17 mouse cellular contexts compared by ENCODE assay signal in the genomic region with DNA sequence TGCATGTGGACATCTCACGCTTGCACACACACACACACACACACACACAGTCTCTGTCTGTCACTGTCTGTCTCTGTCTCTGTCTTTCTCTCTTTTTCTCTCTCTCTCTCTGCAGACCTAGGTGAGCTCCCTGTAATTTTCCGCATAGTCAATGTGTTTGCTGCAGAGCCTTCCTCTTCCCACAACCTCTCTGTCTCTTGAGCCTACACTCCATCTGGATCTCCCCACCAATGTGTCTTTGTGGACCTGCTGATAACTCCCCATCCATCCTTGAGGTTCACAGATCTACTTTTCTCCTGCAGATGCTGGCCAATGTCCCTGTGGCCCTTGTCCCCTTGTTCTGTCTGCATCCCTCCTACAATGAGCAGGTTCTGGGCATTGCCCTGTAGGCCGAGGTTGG.
DNase-seq lines count a peak whose midpoint lies in the region; ATAC-seq and TF ChIP-seq lines count a peak whose summit lies in the region.
"Had no signal": no experiment of that assay in that cellular context is flagged by ENCODE, and none has a peak within 500 bp of the region (broad histone marks: within the 10 kb centered on the region; RNA-seq: fewer than 3 reads in every experiment).

No protein-coding gene starts in this region.

- TF ChIP-seq POLR2A in limb, embryonic 14.5 days (IDR thresholded peaks at IDR 0.05; ENCODE audit: borderline replicate concordance, extremely low read depth, insufficient read depth, insufficient read length): no peak

- ATAC-seq in kidney, embryonic 15.5 days (replicated peaks; ENCODE audit: low FRiP score): no peak
- ATAC-seq in embryonic facial prominence, embryonic 11.5 days (replicated peaks; ENCODE audit: insufficient number of reproducible peaks, low FRiP score, low TSS enrichment, low read depth): no peak
- ATAC-seq in embryonic facial prominence, embryonic 14.5 days (ENCODE audit: low read depth): no peak
- ATAC-seq in limb, embryonic 14.5 days (ENCODE audit: low FRiP score, low read depth): no peak
- ATAC-seq in megakaryocyte-erythroid progenitor cell, adult 5-6 weeks (replicated peaks; ENCODE audit: low FRiP score, low TSS enrichment, poor library complexity, severe bottlenecking): no peak
- ATAC-seq: forebrain, embryonic 15.5 days had no signal

- H3K27me3 ChIP-seq in kidney, embryonic 15.5 days: no peaks in the 10 kb centered on the region
- no peaks in the 10 kb centered on the region for H3K27me3 ChIP-seq in embryonic facial prominence, embryonic 11.5 days (ENCODE audit: control insufficient read depth, insufficient read depth, low read length)
- H3K27me3 ChIP-seq in embryonic facial prominence, embryonic 14.5 days (replicated peaks; ENCODE audit: control insufficient read depth, insufficient read depth, low read length): no peaks in the 10 kb centered on the region
- no peaks in the 10 kb centered on the region for H3K27me3 ChIP-seq in limb, embryonic 14.5 days (ENCODE audit: control insufficient read depth, insufficient read depth, low read length)
- H3K27me3 ChIP-seq: forebrain, embryonic 15.5 days; hindbrain, embryonic 15.5 days had no signal

- H3K9ac ChIP-seq in kidney, embryonic 15.5 days: no peak overlapping the region
- no peak overlapping the region for H3K9ac ChIP-seq in embryonic facial prominence, embryonic 11.5 days (replicated peaks; ENCODE audit: low read length)
- H3K9ac ChIP-seq in embryonic facial prominence, embryonic 14.5 days (ENCODE audit: low read depth, low read length): no peak overlapping the region
- no peak overlapping the region for H3K9ac ChIP-seq in limb, embryonic 14.5 days (ENCODE audit: low read depth, low read length, severe bottlenecking)
- H3K9ac ChIP-seq: forebrain, embryonic 15.5 days; hindbrain, embryonic 15.5 days; liver, embryonic 14.5 days had no signal

- 93% methylated on average over 3 of the region's 3 CpGs for WGBS in kidney, embryonic 15.5 days
- WGBS in embryonic facial prominence, embryonic 11.5 days: 87% methylated on average over 3 of the region's 3 CpGs
- WGBS in embryonic facial prominence, embryonic 14.5 days: 78% methylated on average over 3 of the region's 3 CpGs
- 93% methylated on average over 3 of the region's 3 CpGs for WGBS in limb, embryonic 14.5 days

- H3K4me2 ChIP-seq in kidney, embryonic 15.5 days: no peak overlapping the region
- no peak overlapping the region for H3K4me2 ChIP-seq in embryonic facial prominence, embryonic 11.5 days (ENCODE audit: low read depth, low read length)
- H3K4me2 ChIP-seq in embryonic facial prominence, embryonic 14.5 days (ENCODE audit: low read depth, low read length): no peak overlapping the region
- H3K4me2 ChIP-seq in limb, embryonic 14.5 days (replicated peaks; ENCODE audit: low read depth, low read length, severe bottlenecking): no peak overlapping the region
- H3K4me2 ChIP-seq: forebrain, embryonic 15.5 days; hindbrain, embryonic 15.5 days had no signal

- H3K9me3 ChIP-seq in kidney, embryonic 15.5 days (replicated peaks): 0 out of 2 replicates have a peak, but pooled peaks cover 4% of the 10 kb centered on the region
- no peaks in the 10 kb centered on the region for H3K9me3 ChIP-seq in embryonic facial prominence, embryonic 11.5 days (replicated peaks; ENCODE audit: control insufficient read depth, low read length)
- peaks cover 12% of the 10 kb centered on the region for H3K9me3 ChIP-seq in embryonic facial prominence, embryonic 14.5 days (ENCODE audit: control insufficient read depth, low read length)
- H3K9me3 ChIP-seq in limb, embryonic 14.5 days (ENCODE audit: control insufficient read depth, low read length): 0 out of 2 replicates have a peak, but pooled peaks cover 6% of the 10 kb centered on the region
- H3K9me3 ChIP-seq: forebrain, embryonic 15.5 days; hindbrain, embryonic 15.5 days had no signal

- intact Hi-C loops in gastrocnemius, postnatal 36 days (cut with DNase I): no loop called here

- 0 out of 2 replicates have a peak, but pooled peaks cover 4% of the 10 kb centered on the region for H3K36me3 ChIP-seq in kidney, embryonic 15.5 days
- H3K36me3 ChIP-seq in embryonic facial prominence, embryonic 11.5 days (replicated peaks; ENCODE audit: control insufficient read depth, insufficient read depth, low read depth, low read length): no peaks in the 10 kb centered on the region
- no peaks in the 10 kb centered on the region for H3K36me3 ChIP-seq in embryonic facial prominence, embryonic 14.5 days (ENCODE audit: control insufficient read depth, insufficient read depth, low read length)
- H3K36me3 ChIP-seq in limb, embryonic 14.5 days (ENCODE audit: control insufficient read depth, insufficient read depth, low read length): no peaks in the 10 kb centered on the region
- H3K36me3 ChIP-seq: forebrain, embryonic 15.5 days; hindbrain, embryonic 15.5 days had no signal

- H3K4me3 ChIP-seq in kidney, embryonic 15.5 days (replicated peaks): no peak overlapping the region
- no peak overlapping the region for H3K4me3 ChIP-seq in embryonic facial prominence, embryonic 11.5 days (ENCODE audit: low read depth, low read length)
- no peak overlapping the region for H3K4me3 ChIP-seq in embryonic facial prominence, embryonic 14.5 days (ENCODE audit: low read depth, low read length)
- H3K4me3 ChIP-seq in limb, embryonic 14.5 days (replicated peaks; ENCODE audit: low read length): no peak overlapping the region
- H3K4me3 ChIP-seq: forebrain, embryonic 15.5 days; hindbrain, embryonic 15.5 days had no signal

- no peak for DNase-seq in kidney, adult 8-10 months
- no peak for DNase-seq in embryonic facial prominence, embryonic 11.5 days (ENCODE audit: low spot score)
- no peak for DNase-seq in embryonic facial prominence, embryonic 14.5 days (ENCODE audit: low spot score)
- DNase-seq in limb, embryonic 14.5 days (ENCODE audit: low spot score): no peak
- DNase-seq in gastrocnemius, postnatal 36 days: no peak
- DNase-seq: adrenal gland, postnatal 25 days; cerebellum, adult 2 months; heart, adult 11 months; kidney, adult 2 months; kidney, postnatal 36 days; right cerebral cortex, postnatal 25 days; thymus, adult 2 months had no signal

- peaks cover 36% of the 10 kb centered on the region for H3K4me1 ChIP-seq in kidney, embryonic 15.5 days
- no peaks in the 10 kb centered on the region; the same call in 1 of the 2 replicates for H3K4me1 ChIP-seq in embryonic facial prominence, embryonic 11.5 days (ENCODE audit: control insufficient read depth, insufficient read depth, low read length)
- peaks cover 28% of the 10 kb centered on the region for H3K4me1 ChIP-seq in embryonic facial prominence, embryonic 14.5 days (ENCODE audit: control insufficient read depth, insufficient read depth, low read length)
- peaks cover 29% of the 10 kb centered on the region for H3K4me1 ChIP-seq in limb, embryonic 14.5 days (ENCODE audit: control insufficient read depth, insufficient read depth, low read length)
- H3K4me1 ChIP-seq: forebrain, embryonic 15.5 days had no signal

- peak overlapping the region; percentile 24; the same call in 1 of the 2 replicates for H3K27ac ChIP-seq in kidney, embryonic 15.5 days
- peak overlapping the region; percentile 60; the same call in 1 of the 2 replicates for H3K27ac ChIP-seq in embryonic facial prominence, embryonic 11.5 days (replicated peaks; ENCODE audit: low read depth, low read length)
- peak overlapping the region; percentile 82 for H3K27ac ChIP-seq in embryonic facial prominence, embryonic 14.5 days (replicated peaks; ENCODE audit: low read depth, low read length)
- H3K27ac ChIP-seq in limb, embryonic 14.5 days (replicated peaks; ENCODE audit: low read depth, low read length): peak overlapping the region; percentile 74; the same call in 1 of the 2 replicates
- H3K27ac ChIP-seq: forebrain, embryonic 15.5 days; hindbrain, embryonic 15.5 days; liver, embryonic 14.5 days had no signal

Comparison
In these comparisons a context has a peak if more than half of its experiments do, and no peak if none do; other contexts are left out.
1. H3K27ac ChIP-seq: peak in every context shown above with its lines; median percentile 82 in embryonic facial prominence, embryonic 14.5 days; 74 in limb, embryonic 14.5 days; 60 in embryonic facial prominence, embryonic 11.5 days; 24 in kidney, embryonic 15.5 days.